Mouse (Mus musculus) liver, postnatal 0 days (tissue): ENCODE measurements around the gene Itpr2. TPM values are rescaled to one million over a fixed set of nuclear protein-coding genes. Genes with fewer than 3 reads are reported as not detected.

Experiments
- ATAC-seq: fragments of 200-750 bp; cut with Nextera tagmentation; 2 replicates; pipeline ENCODE4 v1.8.0; 2017; ENCODE audit warnings: mild to moderate bottlenecking, moderate library complexity
- DNase-seq: peaks from one replicate; pipeline ENCODE4 v3.0.0-alpha.2; 2016
- H3K27ac ChIP-seq: fragments of 300-500 bp; sonication (generic); 2 replicates; pipeline ENCODE4 v1.5.1; 2014; ENCODE audit warnings: antibody characterized with exemption, moderate library complexity, mild to moderate bottlenecking, low read depth
- H3K27me3 ChIP-seq: fragments of 300-500 bp; sonication (generic); 2 replicates; pipeline ENCODE4 v1.6.1; 2014; ENCODE audit warnings: low read length, control low read depth, mixed read lengths; ENCODE audit not compliant: insufficient read depth
- H3K36me3 ChIP-seq: fragments of 300-500 bp; sonication (generic); replicated peaks from 2 replicates; pipeline ENCODE4 v1.6.1; 2014; ENCODE audit warnings: mild to moderate bottlenecking, control low read depth, low read length, moderate library complexity, mixed read lengths; ENCODE audit not compliant: insufficient read depth
- H3K4me1 ChIP-seq: fragments of 300-500 bp; sonication (generic); 2 replicates; pipeline ENCODE4 v1.6.1; 2014; ENCODE audit warnings: antibody characterized with exemption, mild to moderate bottlenecking, control low read depth; ENCODE audit not compliant: insufficient read depth
- H3K4me2 ChIP-seq: fragments of 300-500 bp; sonication (generic); 2 replicates; pipeline ENCODE4 v1.6.1; 2014; ENCODE audit warnings: low read depth, mild to moderate bottlenecking, low read length, moderate library complexity, mixed read lengths
- H3K4me3 ChIP-seq: fragments of 300-500 bp; sonication (generic); 2 replicates; pipeline ENCODE4 v1.5.1; 2014; ENCODE audit warnings: low read depth, low read length
- H3K9ac ChIP-seq: fragments of 300-500 bp; sonication (generic); replicated peaks from 2 replicates; pipeline ENCODE4 v1.6.1; 2014; ENCODE audit warnings: mild to moderate bottlenecking, moderate library complexity
- H3K9me3 ChIP-seq: fragments of 300-500 bp; sonication (generic); 2 replicates; pipeline ENCODE4 v1.6.1; 2016; ENCODE audit warnings: mild to moderate bottlenecking, control low read depth, low read length, mixed read lengths
- CTCF ChIP-seq: sonication (generic); IDR thresholded peaks from 2 replicates; pipeline ENCODE4 v1.5.1; 2016; ENCODE audit warnings: antibody characterized with exemption, low read depth
- EP300 ChIP-seq: IDR thresholded peaks from 2 replicates; pipeline ENCODE4 v1.6.1; 2016; ENCODE audit warnings: antibody characterized with exemption, low read depth, mild to moderate bottlenecking
- WGBS: fragments of 180-500 bp; shearing (Covaris S2); extraction: QIAGEN DNeasy Blood & Tissue Kit; methylation state at CpG from one replicate; pipeline ENCODE4 v1.1.7; 2014; ENCODE audit not compliant: insufficient replicate concordance; 5-methylcytosine and 5-hydroxymethylcytosine counted together
- polyA plus RNA-seq: library from polyadenylated mRNA; unstranded; fragments of >200 nt; fragmentation: Nextera tagmentation; extraction: Ambion mirVana; gene quantifications from 2 replicates; pipeline ENCODE4 v1.2.1, GENCODE M21; 2015

Itpr2 gene
- polyA plus RNA-seq, 1 experiment from 2014 or later, result 13.8 TPM

- DNase-seq (no peak), ATAC-seq (no peak)
- Histone ChIP-seq H3K27me3 (no peaks in the 10 kb centered on the region), H3K4me1 (no peaks in the 10 kb centered on the region), H3K9ac (no peak overlapping the region), H3K27ac (no peak overlapping the region), H3K4me2 (no peak overlapping the region), H3K36me3 (0 out of 2 replicates have a peak, but pooled peaks cover 9% of the 10 kb centered on the region), H3K4me3 (no peak overlapping the region), H3K9me3 (no peaks in the 10 kb centered on the region)
- TF ChIP-seq EP300, result no peak
- no peak for TF ChIP-seq CTCF
- 79% methylated on average over 3 of the region's 3 CpGs for WGBS
These were observed 160.6 kb downstream of the Itpr2 start for GRCm38 (mm10) chr6:146341413-146341812.

DNA sequence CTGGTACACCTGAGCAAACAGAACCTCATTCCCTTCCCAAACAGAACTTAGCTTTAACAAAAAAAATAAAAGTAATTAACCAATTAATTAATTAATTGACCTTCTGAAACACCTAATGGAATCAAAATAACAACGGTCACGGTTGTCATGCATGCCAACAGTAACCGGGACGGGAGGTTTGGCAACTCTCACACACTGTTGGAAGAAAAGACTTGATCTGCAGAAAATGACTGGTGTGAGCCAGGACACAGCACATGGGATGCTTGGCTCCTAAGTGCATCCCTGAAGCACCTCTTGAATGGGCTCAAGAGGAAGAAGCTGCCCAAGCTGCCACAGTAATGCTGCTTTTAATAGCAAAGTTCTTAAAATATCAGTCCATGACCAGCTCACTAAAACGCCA, 161.1 kb downstream of the Itpr2 start:
- DNase-seq, result no peak

DNA sequence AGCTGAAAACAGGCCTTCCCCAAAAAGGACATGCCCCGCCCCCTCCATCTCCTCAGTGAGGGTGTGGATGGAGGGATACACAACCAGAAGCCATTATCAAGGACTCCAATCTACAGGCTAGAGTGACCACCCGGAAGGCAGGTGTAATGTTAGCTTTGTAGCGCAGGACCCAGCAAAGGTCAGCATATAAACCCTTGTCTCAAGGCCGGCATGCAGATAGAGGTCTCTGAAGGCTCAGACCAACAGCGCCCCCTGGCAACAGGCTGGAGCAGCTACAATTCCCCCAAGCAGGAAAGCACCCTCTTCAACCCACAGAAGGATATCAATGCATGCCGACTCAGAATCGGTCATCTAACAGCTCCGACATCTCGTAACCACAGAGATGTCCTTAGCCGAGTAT, 162.2 kb downstream of the Itpr2 start:
- Histone ChIP-seq H3K9me3 (no peaks in the 10 kb centered on the region), H3K36me3 (peaks cover 6% of the 10 kb centered on the region; the same call in 1 of the 2 replicates), H3K27ac (no peak overlapping the region), H3K4me2 (no peak overlapping the region), H3K4me3 (no peak overlapping the region), H3K4me1 (no peaks in the 10 kb centered on the region), H3K9ac (no peak overlapping the region), H3K27me3 (no peaks in the 10 kb centered on the region)
- ATAC-seq, result peak; percentile 44; the same call in 1 of the 2 replicates
- TF ChIP-seq EP300 (no peak), CTCF (peak; percentile 76)
- DNase-seq, result peak; percentile 76
- WGBS, result 51% methylated on average over 10 of the region's 10 CpGs

More for the DNA sequence above, 161.1 kb downstream of the Itpr2 start:
- Histone ChIP-seq H3K4me2 (no peak overlapping the region), H3K36me3 (0 out of 2 replicates have a peak, but pooled peaks cover 9% of the 10 kb centered on the region), H3K9ac (no peak overlapping the region), H3K4me1 (no peaks in the 10 kb centered on the region), H3K27ac (no peak overlapping the region), H3K9me3 (no peaks in the 10 kb centered on the region), H3K27me3 (no peaks in the 10 kb centered on the region), H3K4me3 (no peak overlapping the region)
- TF ChIP-seq EP300 (no peak), CTCF (no peak)
- WGBS, result 77% methylated on average over 5 of the region's 5 CpGs
- ATAC-seq, result no peak

- peak; percentile 27 for ATAC-seq
- H3K36me3 ChIP-seq, result no peaks in the 10 kb centered on the region; the same call in 1 of the 2 replicates
- H3K9ac ChIP-seq, result no peak overlapping the region
- H3K4me3 ChIP-seq, result no peak overlapping the region
- H3K27me3 ChIP-seq, result no peaks in the 10 kb centered on the region
- no peak overlapping the region for H3K4me2 ChIP-seq
- no peaks in the 10 kb centered on the region for H3K9me3 ChIP-seq
- WGBS, result 70% methylated on average over 7 of the region's 7 CpGs
- no peaks in the 10 kb centered on the region for H3K4me1 ChIP-seq
- no peak for TF ChIP-seq CTCF
- TF ChIP-seq EP300, result no peak
- no peak for DNase-seq
- no peak overlapping the region for H3K27ac ChIP-seq
These were observed 164.8 kb downstream of the Itpr2 start for GRCm38 (mm10) chr6:146337237-146337636.

DNA sequence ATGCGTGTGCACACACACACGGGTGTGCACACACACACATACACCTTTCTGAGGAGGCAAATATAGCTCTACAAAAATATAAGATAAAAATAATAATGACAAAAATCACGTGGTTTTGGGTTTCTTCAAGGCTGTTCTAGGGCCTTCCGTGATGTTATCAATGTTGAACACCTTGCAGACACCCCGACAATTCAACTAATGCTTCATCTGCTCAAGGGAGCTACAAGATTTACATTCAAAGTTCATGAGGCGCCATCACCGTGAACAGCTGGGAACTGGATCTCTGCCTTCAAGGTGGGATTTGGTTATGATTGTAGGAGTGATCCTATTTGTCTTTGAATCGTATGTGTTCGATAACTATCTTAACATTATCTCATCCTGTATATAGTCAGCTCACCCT, 166.8 kb downstream of the Itpr2 start:
- no peak for ATAC-seq
- H3K27me3 ChIP-seq, result no peaks in the 10 kb centered on the region
- no peaks in the 10 kb centered on the region for H3K9me3 ChIP-seq
- DNase-seq, result no peak
- no peak overlapping the region for H3K9ac ChIP-seq
- H3K4me3 ChIP-seq, result no peak overlapping the region
- no peak overlapping the region for H3K4me2 ChIP-seq
- H3K36me3 ChIP-seq, result no peaks in the 10 kb centered on the region; the same call in 1 of the 2 replicates
- 71% methylated on average over 9 of the region's 9 CpGs for WGBS
- H3K4me1 ChIP-seq, result no peaks in the 10 kb centered on the region
- no peak for TF ChIP-seq CTCF
- TF ChIP-seq EP300, result no peak
- no peak overlapping the region for H3K27ac ChIP-seq

DNA sequence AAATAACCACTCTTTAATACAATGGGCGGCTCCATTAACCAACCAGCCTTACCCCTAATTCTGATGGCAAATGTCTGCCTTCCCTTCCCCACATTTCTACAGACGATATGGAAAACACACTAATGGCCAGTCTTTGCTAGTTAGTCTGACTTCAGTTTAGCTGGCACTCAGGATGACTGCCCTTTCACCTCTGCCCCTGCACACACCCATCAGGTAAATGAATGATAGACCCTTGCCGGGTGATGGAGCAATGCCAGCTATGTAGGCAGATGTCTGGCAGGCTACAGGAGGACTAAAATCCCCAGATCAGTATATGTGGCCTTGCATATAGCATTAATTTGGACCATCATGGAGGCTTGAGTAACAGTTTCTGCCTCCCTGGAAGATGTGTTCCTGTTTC, 168.5 kb downstream of the Itpr2 start:
- H3K36me3 ChIP-seq, result peaks cover 7% of the 10 kb centered on the region
- H3K4me1 ChIP-seq, result no peaks in the 10 kb centered on the region
- no peak overlapping the region for H3K9ac ChIP-seq
- DNase-seq (peak; percentile 65), ATAC-seq (peak; percentile 88)
- 71% methylated on average over 3 of the region's 3 CpGs for WGBS
- TF ChIP-seq EP300 (no peak), CTCF (no peak)
- H3K4me2 ChIP-seq, result no peak overlapping the region
- peak overlapping the region; percentile 75 for H3K27ac ChIP-seq
- no peaks in the 10 kb centered on the region for H3K27me3 ChIP-seq
- no peak overlapping the region for H3K4me3 ChIP-seq
- H3K9me3 ChIP-seq, result no peaks in the 10 kb centered on the region
